Mouse (Mus musculus): ENCODE measurements around the gene Ptprr. TPM values are rescaled to one million over a fixed set of nuclear protein-coding genes. Genes with fewer than 3 reads are reported as not detected.

Ptprr gene
- polyA plus RNA-seq, 1 experiment from 2014 or later: 17.6 TPM

- Histone ChIP-seq H3K4me3 (no peak overlapping the region), H3K27ac (no peak overlapping the region), H3K36me3 (replicated peaks) (no peaks in the 10 kb centered on the region), H3K4me1 (no peaks in the 10 kb centered on the region), H3K27me3 (replicated peaks) (no peaks in the 10 kb centered on the region), H3K4me2 (peak overlapping the region; percentile 14), H3K9ac (no peak overlapping the region), H3K9me3 (no peaks in the 10 kb centered on the region)
- 39% methylated on average over 21 of the region's 21 CpGs for WGBS
- no peak for ATAC-seq (replicated peaks)
Observed at GRCm38 (mm10) chr10:116177390-116178179, 159.6 kb downstream of the Ptprr start.

GRCm38 (mm10) chr10:116181235-116181634, 163.2 kb downstream of the Ptprr start:
- no peak for ATAC-seq (replicated peaks)
- 88% methylated on average over 5 of the region's 5 CpGs for WGBS

GRCm38 (mm10) chr10:116182221-116182620, 164.2 kb downstream of the Ptprr start:
- no peak overlapping the region for H3K4me2 ChIP-seq
- no peak overlapping the region for H3K9ac ChIP-seq
- H3K27me3 ChIP-seq (replicated peaks): no peaks in the 10 kb centered on the region
- H3K27ac ChIP-seq: no peak overlapping the region
- H3K4me3 ChIP-seq: no peak overlapping the region
- 93% methylated on average over 5 of the region's 5 CpGs for WGBS
- no peak for ATAC-seq (replicated peaks)
- no peaks in the 10 kb centered on the region for H3K9me3 ChIP-seq
- no peaks in the 10 kb centered on the region for H3K36me3 ChIP-seq (replicated peaks)
- H3K4me1 ChIP-seq: no peaks in the 10 kb centered on the region

More at GRCm38 (mm10) chr10:116181235-116181634, 163.2 kb downstream of the Ptprr start:
- Histone ChIP-seq H3K4me3 (no peak overlapping the region), H3K9me3 (no peaks in the 10 kb centered on the region), H3K4me1 (no peaks in the 10 kb centered on the region), H3K27ac (no peak overlapping the region), H3K36me3 (replicated peaks) (no peaks in the 10 kb centered on the region), H3K9ac (no peak overlapping the region), H3K4me2 (no peak overlapping the region), H3K27me3 (replicated peaks) (no peaks in the 10 kb centered on the region)

- no peaks in the 10 kb centered on the region for H3K4me1 ChIP-seq
- no peak for ATAC-seq (replicated peaks)
- WGBS: 72% methylated on average over 3 of the region's 3 CpGs
- no peaks in the 10 kb centered on the region for H3K9me3 ChIP-seq
- no peak overlapping the region for H3K4me2 ChIP-seq
- no peak overlapping the region for H3K27ac ChIP-seq
- no peak overlapping the region for H3K4me3 ChIP-seq
- H3K36me3 ChIP-seq (replicated peaks): no peaks in the 10 kb centered on the region
- H3K27me3 ChIP-seq (replicated peaks): no peaks in the 10 kb centered on the region
- no peak overlapping the region for H3K9ac ChIP-seq
Observed at GRCm38 (mm10) chr10:116183258-116183657, 165.2 kb downstream of the Ptprr start.

- Histone ChIP-seq H3K4me3 (no peak overlapping the region), H3K9me3 (no peaks in the 10 kb centered on the region), H3K27me3 (replicated peaks) (no peaks in the 10 kb centered on the region), H3K4me2 (no peak overlapping the region), H3K9ac (no peak overlapping the region), H3K36me3 (replicated peaks) (no peaks in the 10 kb centered on the region), H3K4me1 (peaks cover under 1% of the 10 kb centered on the region; the same call in 1 of the 2 replicates), H3K27ac (no peak overlapping the region)
- WGBS: 84% methylated on average over 2 of the region's 2 CpGs
- no peak for ATAC-seq (replicated peaks)
Observed at GRCm38 (mm10) chr10:116191724-116192123, 173.7 kb downstream of the Ptprr start.

GRCm38 (mm10) chr10:116192293-116192692, 174.3 kb downstream of the Ptprr start:
- no peaks in the 10 kb centered on the region for H3K36me3 ChIP-seq (replicated peaks)
- H3K4me3 ChIP-seq: no peak overlapping the region
- H3K4me2 ChIP-seq: no peak overlapping the region
- no peaks in the 10 kb centered on the region for H3K27me3 ChIP-seq (replicated peaks)
- no peak overlapping the region for H3K27ac ChIP-seq
- no peak overlapping the region for H3K9ac ChIP-seq
- WGBS: 87% methylated on average over 8 of the region's 8 CpGs
- no peaks in the 10 kb centered on the region for H3K9me3 ChIP-seq
- ATAC-seq (replicated peaks): no peak
- peaks cover 5% of the 10 kb centered on the region; the same call in 1 of the 2 replicates for H3K4me1 ChIP-seq

- H3K9ac ChIP-seq: no peak overlapping the region
- 46% methylated on average over 8 of the region's 8 CpGs for WGBS
- no peak overlapping the region for H3K4me3 ChIP-seq
- H3K4me2 ChIP-seq: no peak overlapping the region
- peaks cover 5% of the 10 kb centered on the region; the same call in 1 of the 2 replicates for H3K4me1 ChIP-seq
- H3K27me3 ChIP-seq (replicated peaks): no peaks in the 10 kb centered on the region
- no peak overlapping the region for H3K27ac ChIP-seq
- H3K9me3 ChIP-seq: no peaks in the 10 kb centered on the region
- ATAC-seq (replicated peaks): no peak
- H3K36me3 ChIP-seq (replicated peaks): no peaks in the 10 kb centered on the region
Observed at GRCm38 (mm10) chr10:116194409-116194808, 176.4 kb downstream of the Ptprr start.

- H3K4me3 ChIP-seq: no peak overlapping the region
- peak overlapping the region; percentile 2; the same call in 1 of the 2 replicates for H3K4me2 ChIP-seq
- H3K9ac ChIP-seq: no peak overlapping the region
Observed at GRCm38 (mm10) chr10:116196596-116197415, 178.8 kb downstream of the Ptprr start.

GRCm38 (mm10) chr10:116197416-116197939, 179.5 kb downstream of the Ptprr start:
- Histone ChIP-seq H3K36me3 (replicated peaks) (no peaks in the 10 kb centered on the region), H3K4me1 (peaks cover 5% of the 10 kb centered on the region; the same call in 1 of the 2 replicates), H3K27me3 (replicated peaks) (no peaks in the 10 kb centered on the region), H3K9ac (no peak overlapping the region), H3K9me3 (no peaks in the 10 kb centered on the region), H3K27ac (no peak overlapping the region), H3K4me3 (no peak overlapping the region), H3K4me2 (peak overlapping the region; percentile 2; the same call in 1 of the 2 replicates)
- 13% methylated on average over 4 of the region's 4 CpGs for WGBS
- peak; percentile 76 for ATAC-seq (replicated peaks)

More at GRCm38 (mm10) chr10:116196596-116197415, 178.8 kb downstream of the Ptprr start:
- peak; percentile 31; the same call in 1 of the 2 replicates for ATAC-seq (replicated peaks)
- 20% methylated on average over 14 of the region's 14 CpGs for WGBS
- Histone ChIP-seq H3K27ac (no peak overlapping the region), H3K27me3 (replicated peaks) (no peaks in the 10 kb centered on the region), H3K4me1 (peaks cover 5% of the 10 kb centered on the region; the same call in 1 of the 2 replicates), H3K9me3 (no peaks in the 10 kb centered on the region), H3K36me3 (replicated peaks) (no peaks in the 10 kb centered on the region)

- no peak overlapping the region for H3K27ac ChIP-seq
- no peaks in the 10 kb centered on the region for H3K36me3 ChIP-seq (replicated peaks)
- no peak overlapping the region for H3K9ac ChIP-seq
- H3K4me1 ChIP-seq: peaks cover 5% of the 10 kb centered on the region; the same call in 1 of the 2 replicates
- H3K4me2 ChIP-seq: no peak overlapping the region
- no peaks in the 10 kb centered on the region for H3K27me3 ChIP-seq (replicated peaks)
- 25% methylated on average over 5 of the region's 5 CpGs for WGBS
- ATAC-seq (replicated peaks): no peak
- no peak overlapping the region for H3K4me3 ChIP-seq
- no peaks in the 10 kb centered on the region for H3K9me3 ChIP-seq
Observed at GRCm38 (mm10) chr10:116199035-116199434, 181.0 kb downstream of the Ptprr start.

GRCm38 (mm10) chr10:116201542-116201941, 183.5 kb downstream of the Ptprr start:
- no peaks in the 10 kb centered on the region for H3K9me3 ChIP-seq
- H3K27me3 ChIP-seq (replicated peaks): no peaks in the 10 kb centered on the region
- H3K36me3 ChIP-seq (replicated peaks): no peaks in the 10 kb centered on the region
- H3K4me3 ChIP-seq: no peak overlapping the region
- 91% methylated on average over 8 of the region's 8 CpGs for WGBS
- no peak for ATAC-seq (replicated peaks)
- no peak overlapping the region for H3K4me2 ChIP-seq
- no peak overlapping the region for H3K9ac ChIP-seq
- no peak overlapping the region for H3K27ac ChIP-seq
- peaks cover 5% of the 10 kb centered on the region; the same call in 1 of the 2 replicates for H3K4me1 ChIP-seq
